Mouse (Mus musculus) neural tube, embryonic 12.5 days (tissue): ENCODE measurements around the gene Ttc23. TPM values are rescaled to one million over a fixed set of nuclear protein-coding genes. Genes with fewer than 3 reads are reported as not detected.
A peak's percentile ranks its signal among the peaks of the same experiment; 100 is the strongest.

ENCODE experiments used
- ATAC-seq: fragments of 200-750 bp; cut with Nextera tagmentation; 2 replicates; pipeline ENCODE4 v1.8.0; 2017; ENCODE audit warnings: low read depth, mild to moderate bottlenecking, moderate TSS enrichment, moderate library complexity; ENCODE audit not compliant: low FRiP score
- H3K27ac ChIP-seq: fragments of 300-500 bp; sonication (generic); 2 replicates; pipeline ENCODE4 v1.5.1; 2016
- H3K27me3 ChIP-seq: fragments of 300-500 bp; sonication (generic); replicated peaks from 2 replicates; pipeline ENCODE4 v1.6.1; 2016; ENCODE audit warnings: mild to moderate bottlenecking
- H3K36me3 ChIP-seq: fragments of 300-500 bp; sonication (generic); 2 replicates; pipeline ENCODE4 v1.6.1; 2016; ENCODE audit warnings: mild to moderate bottlenecking
- H3K4me1 ChIP-seq: fragments of 300-500 bp; sonication (generic); 2 replicates; pipeline ENCODE4 v1.6.1; 2016
- H3K4me2 ChIP-seq: fragments of 300-500 bp; sonication (generic); replicated peaks from 2 replicates; pipeline ENCODE4 v1.6.1; 2016; ENCODE audit warnings: mild to moderate bottlenecking
- H3K4me3 ChIP-seq: fragments of 300-500 bp; sonication (generic); 2 replicates; pipeline ENCODE4 v1.5.1; 2016
- H3K9ac ChIP-seq: fragments of 300-500 bp; sonication (generic); 2 replicates; pipeline ENCODE4 v1.6.1; 2016; ENCODE audit warnings: mild to moderate bottlenecking
- H3K9me3 ChIP-seq: fragments of 300-500 bp; sonication (generic); 2 replicates; pipeline ENCODE4 v1.6.1; 2016; ENCODE audit warnings: mild to moderate bottlenecking
- WGBS: fragments of 180-500 bp; shearing (Covaris S2); methylation state at CpG from one replicate; pipeline ENCODE4 v1.1.7; 2016; 5-methylcytosine and 5-hydroxymethylcytosine counted together
- polyA plus RNA-seq: library from polyadenylated mRNA; unstranded; fragments of >200 nt; fragmentation: Nextera tagmentation; extraction: Ambion mirVana; gene quantifications from 2 replicates; pipeline ENCODE4 v1.2.1, GENCODE M21; 2016

Ttc23 gene
- polyA plus RNA-seq, 1 experiment from 2014 or later = 23.7 TPM

- ATAC-seq = no peak
- no peaks in the 10 kb centered on the region for H3K27me3 ChIP-seq
- no peak overlapping the region for H3K9ac ChIP-seq
- H3K27ac ChIP-seq = no peak overlapping the region
- 72% methylated on average over 17 of the region's 17 CpGs for WGBS
- H3K4me1 ChIP-seq = peaks cover 9% of the 10 kb centered on the region; the same call in 1 of the 2 replicates
- H3K4me2 ChIP-seq = no peak overlapping the region
- no peaks in the 10 kb centered on the region for H3K9me3 ChIP-seq
- no peak overlapping the region for H3K4me3 ChIP-seq
- H3K36me3 ChIP-seq = peaks cover 6% of the 10 kb centered on the region; the same call in 1 of the 2 replicates
Observed at GRCm38 (mm10) chr7:67701252-67701914, 54.2 kb downstream of the Ttc23 start.

- Histone ChIP-seq H3K36me3 (peaks cover 27% of the 10 kb centered on the region), H3K9ac (no peak overlapping the region), H3K9me3 (peaks cover 3% of the 10 kb centered on the region; the same call in 1 of the 2 replicates), H3K27ac (no peak overlapping the region), H3K4me1 (no peaks in the 10 kb centered on the region), H3K4me3 (no peak overlapping the region), H3K4me2 (no peak overlapping the region), H3K27me3 (no peaks in the 10 kb centered on the region)
- WGBS = 91% methylated on average over 6 of the region's 6 CpGs
- no peak for ATAC-seq
Observed at GRCm38 (mm10) chr7:67708160-67708559, 61.0 kb downstream of the Ttc23 start.

- H3K9ac ChIP-seq = no peak overlapping the region
- no peaks in the 10 kb centered on the region for H3K27me3 ChIP-seq
- H3K4me3 ChIP-seq = no peak overlapping the region
- no peak for ATAC-seq
- 88% methylated on average over 7 of the region's 7 CpGs for WGBS
- no peak overlapping the region for H3K4me2 ChIP-seq
- peaks cover 3% of the 10 kb centered on the region; the same call in 1 of the 2 replicates for H3K9me3 ChIP-seq
- peaks cover 16% of the 10 kb centered on the region for H3K4me1 ChIP-seq
- H3K27ac ChIP-seq = no peak overlapping the region
- peaks cover 27% of the 10 kb centered on the region for H3K36me3 ChIP-seq
Observed at GRCm38 (mm10) chr7:67710216-67710615, 63.0 kb downstream of the Ttc23 start.

- Histone ChIP-seq H3K36me3 (peaks cover 27% of the 10 kb centered on the region), H3K4me3 (no peak overlapping the region), H3K4me2 (0 out of 2 replicates have a peak overlapping the region, but pooled peaks have one; percentile 22)
Observed at GRCm38 (mm10) chr7:67713820-67714510, 66.8 kb downstream of the Ttc23 start.

DNA sequence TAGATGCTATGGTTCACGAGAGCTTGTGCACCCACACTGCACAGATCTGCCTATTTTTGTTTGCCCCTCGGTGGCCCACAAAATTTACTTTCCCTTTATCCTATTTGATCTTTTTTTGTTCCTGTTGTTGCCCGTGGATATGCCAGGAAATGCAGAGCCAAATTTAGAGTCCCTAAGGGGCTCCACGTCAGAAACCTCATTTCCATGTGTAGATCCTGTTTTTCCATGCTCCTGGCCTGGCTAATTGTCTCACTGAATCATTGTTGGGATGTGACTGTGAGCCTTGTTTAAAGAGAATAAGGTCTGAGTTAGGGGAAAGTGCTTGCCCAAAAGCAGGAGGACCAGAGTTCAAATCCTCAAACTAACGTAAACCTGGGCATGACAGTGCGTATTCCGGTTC lies 68.0 kb downstream of the Ttc23 start:
- no peak overlapping the region for H3K4me2 ChIP-seq
- no peak for ATAC-seq
- no peak overlapping the region for H3K9ac ChIP-seq
- peaks cover 20% of the 10 kb centered on the region for H3K36me3 ChIP-seq
- H3K27ac ChIP-seq = no peak overlapping the region
- H3K4me1 ChIP-seq = peaks cover 26% of the 10 kb centered on the region
- no peak overlapping the region for H3K4me3 ChIP-seq
- 65% methylated on average over 7 of the region's 7 CpGs for WGBS
- H3K9me3 ChIP-seq = peaks cover 3% of the 10 kb centered on the region; the same call in 1 of the 2 replicates
- H3K27me3 ChIP-seq = no peaks in the 10 kb centered on the region

More at GRCm38 (mm10) chr7:67713820-67714510, 66.8 kb downstream of the Ttc23 start:
- Histone ChIP-seq H3K4me1 (peaks cover 26% of the 10 kb centered on the region), H3K27me3 (no peaks in the 10 kb centered on the region), H3K9ac (no peak overlapping the region), H3K9me3 (peaks cover 3% of the 10 kb centered on the region; the same call in 1 of the 2 replicates), H3K27ac (peak overlapping the region; percentile 54; the same call in 1 of the 2 replicates)
- peak; percentile 72 for ATAC-seq
- 49% methylated on average over 19 of the region's 19 CpGs for WGBS

DNA sequence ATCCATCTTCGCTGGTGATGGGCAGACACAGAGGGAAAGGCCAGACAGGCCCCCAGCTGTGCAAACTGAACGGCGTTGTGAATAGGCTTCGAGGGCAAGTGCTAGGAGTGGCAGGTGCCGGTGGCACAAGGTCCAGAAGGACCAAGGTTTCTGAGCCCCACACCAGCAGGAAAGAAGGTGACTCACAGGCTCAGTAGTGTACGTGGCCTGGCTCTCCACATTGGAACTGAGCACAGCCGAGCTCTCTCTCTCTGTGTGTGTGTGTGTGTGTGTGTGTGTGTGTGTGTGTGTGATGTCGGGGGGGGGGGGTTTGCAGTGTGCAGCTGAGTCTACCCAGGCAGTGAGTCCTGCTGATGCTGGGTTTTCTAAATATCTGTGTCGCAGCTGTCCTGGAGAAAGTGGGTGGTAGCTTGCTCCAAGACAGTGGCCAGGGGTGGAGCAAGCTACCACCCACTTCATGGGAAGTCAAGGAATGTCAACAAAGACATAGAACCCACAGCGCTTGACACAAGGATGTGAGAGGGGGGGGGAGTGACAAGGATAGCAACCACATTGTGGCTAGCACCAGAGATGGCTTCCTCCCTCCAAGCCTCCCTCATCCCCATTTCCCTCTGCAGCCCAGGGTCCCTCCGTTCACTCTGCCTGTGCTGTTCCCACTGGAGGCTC lies 69.1 kb downstream of the Ttc23 start:
- H3K27ac ChIP-seq = no peak overlapping the region
- ATAC-seq = no peak
- no peak overlapping the region for H3K9ac ChIP-seq

GRCm38 (mm10) chr7:67716925-67717324 lies 69.7 kb downstream of the Ttc23 start:
- Histone ChIP-seq H3K27ac (no peak overlapping the region), H3K9ac (no peak overlapping the region), H3K9me3 (peaks cover 3% of the 10 kb centered on the region; the same call in 1 of the 2 replicates), H3K27me3 (no peaks in the 10 kb centered on the region), H3K4me3 (no peak overlapping the region), H3K4me1 (peaks cover 26% of the 10 kb centered on the region), H3K4me2 (no peak overlapping the region), H3K36me3 (0 out of 2 replicates have a peak, but pooled peaks cover 7% of the 10 kb centered on the region)
- WGBS = 84% methylated on average over 10 of the region's 10 CpGs
- ATAC-seq = no peak

More for the DNA sequence above, 69.1 kb downstream of the Ttc23 start:
- Histone ChIP-seq H3K27me3 (no peaks in the 10 kb centered on the region), H3K9me3 (peaks cover 3% of the 10 kb centered on the region; the same call in 1 of the 2 replicates), H3K4me3 (no peak overlapping the region), H3K4me1 (peaks cover 26% of the 10 kb centered on the region), H3K4me2 (no peak overlapping the region), H3K36me3 (peaks cover 12% of the 10 kb centered on the region)
- WGBS = 65% methylated on average over 10 of the region's 11 CpGs

GRCm38 (mm10) chr7:67717520-67717919 lies 70.3 kb downstream of the Ttc23 start:
- WGBS = 86% methylated on average over 3 of the region's 3 CpGs
- H3K4me1 ChIP-seq = peaks cover 26% of the 10 kb centered on the region
- ATAC-seq = no peak
- peaks cover 2% of the 10 kb centered on the region; the same call in 1 of the 2 replicates for H3K9me3 ChIP-seq
- H3K9ac ChIP-seq = no peak overlapping the region
- H3K4me2 ChIP-seq = no peak overlapping the region
- no peak overlapping the region for H3K27ac ChIP-seq
- H3K36me3 ChIP-seq = 0 out of 2 replicates have a peak, but pooled peaks cover 6% of the 10 kb centered on the region
- H3K27me3 ChIP-seq = no peaks in the 10 kb centered on the region
- H3K4me3 ChIP-seq = no peak overlapping the region

DNA sequence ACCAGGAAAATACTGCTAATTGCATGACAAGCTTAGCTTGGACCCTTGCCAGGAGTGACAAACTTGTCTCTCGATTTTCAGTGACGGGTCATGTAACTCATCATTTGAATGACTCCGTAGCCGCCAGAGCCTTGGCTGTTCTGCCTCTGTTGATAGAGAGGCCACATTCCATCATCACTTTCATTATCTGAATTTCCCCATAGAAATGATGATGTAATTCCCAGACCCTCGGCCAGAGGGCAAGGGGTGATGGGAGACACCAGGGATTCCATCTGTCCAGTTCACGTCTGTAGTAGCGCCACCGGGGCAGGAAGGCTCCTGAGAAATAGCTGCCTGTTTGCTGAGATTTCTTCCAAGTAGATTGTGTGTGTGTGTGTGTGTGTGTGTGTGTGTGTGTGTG lies 71.6 kb downstream of the Ttc23 start:
- Histone ChIP-seq H3K36me3 (no peaks in the 10 kb centered on the region), H3K9ac (no peak overlapping the region), H3K9me3 (no peaks in the 10 kb centered on the region), H3K4me3 (no peak overlapping the region), H3K27ac (no peak overlapping the region), H3K27me3 (no peaks in the 10 kb centered on the region), H3K4me2 (no peak overlapping the region), H3K4me1 (peaks cover 24% of the 10 kb centered on the region)
- 69% methylated on average over 8 of the region's 8 CpGs for WGBS
- no peak for ATAC-seq

DNA sequence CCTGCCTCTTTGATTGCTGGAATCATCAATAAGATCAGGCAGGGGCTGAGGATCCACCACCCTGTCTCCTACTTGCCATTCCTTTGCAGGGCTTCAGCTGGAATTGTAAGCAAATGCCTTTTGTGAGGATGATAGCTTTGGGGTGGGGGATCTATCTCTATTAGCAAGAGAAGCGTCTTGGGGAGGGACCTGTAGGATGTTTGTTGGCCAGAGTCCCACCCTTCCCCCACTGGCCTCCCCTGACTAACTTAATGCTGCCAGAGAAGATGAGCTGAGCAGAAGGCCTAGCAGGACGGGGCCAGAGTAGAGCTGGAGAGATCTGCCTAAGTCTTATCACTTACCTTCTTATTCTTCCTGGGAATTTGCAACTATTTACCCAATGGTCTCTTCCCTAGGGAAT lies 75.0 kb downstream of the Ttc23 start:
- H3K4me3 ChIP-seq = no peak overlapping the region

DNA sequence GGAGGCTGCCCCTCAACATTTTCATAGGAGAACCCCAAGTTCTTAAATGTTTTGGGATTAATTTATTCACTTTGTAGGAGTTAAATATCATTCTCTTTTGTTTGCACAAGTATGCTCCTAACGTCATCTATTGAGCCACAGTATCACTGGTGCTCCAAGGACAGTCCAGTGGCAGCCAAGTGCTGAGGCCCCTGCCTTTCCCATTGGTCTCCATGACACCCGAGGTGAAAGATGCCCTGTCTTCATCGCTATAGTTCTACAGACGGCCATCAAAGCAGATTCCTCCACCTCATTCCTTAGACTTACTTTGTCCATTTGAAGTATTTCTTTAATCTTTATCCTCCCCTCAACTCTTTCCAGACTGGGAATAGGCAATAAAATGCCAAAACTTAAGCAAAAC lies 77.3 kb downstream of the Ttc23 start:
- no peak overlapping the region for H3K4me2 ChIP-seq
- WGBS = 60% methylated on average over 4 of the region's 4 CpGs
- no peaks in the 10 kb centered on the region for H3K9me3 ChIP-seq
- ATAC-seq = no peak
- H3K9ac ChIP-seq = no peak overlapping the region
- H3K27me3 ChIP-seq = no peaks in the 10 kb centered on the region
- H3K4me3 ChIP-seq = no peak overlapping the region
- H3K27ac ChIP-seq = no peak overlapping the region
- H3K4me1 ChIP-seq = no peaks in the 10 kb centered on the region
- peaks cover 13% of the 10 kb centered on the region; the same call in 1 of the 2 replicates for H3K36me3 ChIP-seq

More for the DNA sequence above, 75.0 kb downstream of the Ttc23 start:
- H3K27ac ChIP-seq = no peak overlapping the region
- ATAC-seq = no peak
- WGBS = 44% methylated on average over 2 of the region's 2 CpGs
- H3K9ac ChIP-seq = no peak overlapping the region
- no peak overlapping the region for H3K4me2 ChIP-seq
- no peaks in the 10 kb centered on the region for H3K4me1 ChIP-seq
- H3K27me3 ChIP-seq = no peaks in the 10 kb centered on the region
- H3K9me3 ChIP-seq = no peaks in the 10 kb centered on the region
- 0 out of 2 replicates have a peak, but pooled peaks cover 6% of the 10 kb centered on the region for H3K36me3 ChIP-seq

- H3K27ac ChIP-seq = no peak overlapping the region
- 54% methylated on average over 9 of the region's 9 CpGs for WGBS
- H3K4me3 ChIP-seq = no peak overlapping the region
- no peak overlapping the region for H3K4me2 ChIP-seq
- no peak overlapping the region for H3K9ac ChIP-seq
- no peaks in the 10 kb centered on the region for H3K4me1 ChIP-seq
- no peaks in the 10 kb centered on the region for H3K9me3 ChIP-seq
- no peaks in the 10 kb centered on the region for H3K27me3 ChIP-seq
- H3K36me3 ChIP-seq = peaks cover 13% of the 10 kb centered on the region; the same call in 1 of the 2 replicates
- ATAC-seq = no peak
Observed at GRCm38 (mm10) chr7:67725016-67725415, 77.8 kb downstream of the Ttc23 start.
